Mouse (Mus musculus) CH12.LX (cell line): Measurements from ENCODE around the gene Fat1. TPM values are rescaled to one million over a fixed set of nuclear protein-coding genes. Genes with fewer than 3 reads are reported as not detected.
"Not testable (repeated sequence)": the region's sequence is repeated elsewhere in the genome, so short reads cannot be mapped to it uniquely, and the experiment has no call there.

Source experiments
- DNase-seq: peaks from one replicate; pipeline ENCODE4 v3.0.0-alpha.2; 2013; ENCODE audit errors: extremely low read depth
- H3K27ac ChIP-seq: 2 replicates; pipeline ENCODE4 v1.5.1; 2012; ENCODE audit warnings: low read depth, mild to moderate bottlenecking, control low read depth, moderate library complexity; ENCODE audit not compliant: insufficient read depth
- H3K27me3 ChIP-seq: replicated peaks from 2 replicates; pipeline ENCODE3; 2012; ENCODE audit warnings: inconsistent platforms
- H3K36me3 ChIP-seq, 2 experiments: replicated peaks in 1 of 2; 2 replicates each; pipeline versions ENCODE3 to v1.6.1; 2012; ENCODE audit warnings: inconsistent platforms in 1 of 2, low read length in 1 of 2, mild to moderate bottlenecking in 1 of 2, mixed read lengths in 1 of 2, moderate library complexity in 1 of 2; ENCODE audit not compliant: control insufficient read depth in 1 of 2, insufficient read depth in 1 of 2
- H3K4me1 ChIP-seq, 2 experiments: 2 replicates each; pipeline ENCODE4 v1.6.1; 2012; ENCODE audit warnings: inconsistent platforms in 1 of 2, moderate library complexity in 1 of 2; ENCODE audit not compliant: insufficient read depth in 2 of 2, control insufficient read depth in 1 of 2
- H3K4me2 ChIP-seq: 2 replicates; pipeline ENCODE4 v1.6.1; 2012; ENCODE audit warnings: low read depth, mild to moderate bottlenecking, control low read depth; ENCODE audit not compliant: poor library complexity, insufficient read depth, severe bottlenecking
- H3K4me3 ChIP-seq, 3 experiments: fragments of 150-350 bp in 1 of 3; sonication (generic) in 1 of 3; replicated peaks in 1 of 3; 2 replicates each; pipeline versions ENCODE3 to v1.5.1; 2011 to 2012; ENCODE audit warnings: low read depth in 2 of 3, low read length in 2 of 3, mild to moderate bottlenecking in 2 of 3, moderate library complexity in 2 of 3, control low read depth in 1 of 3, improper control_type of control experiment in 1 of 3, inconsistent platforms in 1 of 3, mixed read lengths in 1 of 3; ENCODE audit not compliant: poor library complexity in 1 of 3
- H3K79me2 ChIP-seq: replicated peaks from 2 replicates; pipeline ENCODE4 v1.6.1; 2012; ENCODE audit warnings: mild to moderate bottlenecking, moderate library complexity; ENCODE audit not compliant: control insufficient read depth, poor library complexity, insufficient read depth, severe bottlenecking; ENCODE audit errors: extremely low read depth
- H3K9ac ChIP-seq: 2 replicates; pipeline ENCODE4 v1.6.1; 2012; ENCODE audit warnings: low read depth, mild to moderate bottlenecking, control low read depth, moderate library complexity; ENCODE audit not compliant: insufficient read depth
- H3K9me3 ChIP-seq: replicated peaks from 2 replicates; pipeline ENCODE3; 2012; ENCODE audit warnings: low read length, inconsistent platforms, mixed read lengths
- BHLHE40 ChIP-seq: IDR thresholded peaks from 2 replicates; pipeline ENCODE4 v1.6.1; 2011; ENCODE audit warnings: mild to moderate bottlenecking, low read depth, low read length, improper control_type of control experiment
- CHD1 ChIP-seq: IDR thresholded peaks from 2 replicates; pipeline ENCODE4 v1.6.1; 2012; ENCODE audit warnings: low read depth, low read length, improper control_type of control experiment, inconsistent platforms
- E2F4 ChIP-seq: IDR thresholded peaks from 2 replicates; pipeline ENCODE4 v1.6.1; 2011; ENCODE audit warnings: low read depth, low read length, improper control_type of control experiment; ENCODE audit not compliant: insufficient replicate concordance
- ETS1 ChIP-seq: conservative IDR thresholded peaks from 2 replicates; pipeline ENCODE4 v1.6.1; 2012; ENCODE audit warnings: low read depth, mild to moderate bottlenecking, inconsistent platforms, low read length, improper control_type of control experiment, moderate library complexity
- GABPA ChIP-seq: IDR thresholded peaks from 2 replicates; pipeline ENCODE4 v1.6.1; 2012; ENCODE audit warnings: low read depth, low read length, improper control_type of control experiment, inconsistent platforms; ENCODE audit not compliant: insufficient replicate concordance
- HCFC1 ChIP-seq: IDR thresholded peaks from 2 replicates; pipeline ENCODE4 v1.6.1; 2012; ENCODE audit warnings: low read depth, mild to moderate bottlenecking, inconsistent platforms, low read length, improper control_type of control experiment
- IRF4 ChIP-seq: IDR thresholded peaks from 2 replicates; pipeline ENCODE4 v1.6.1; 2014; ENCODE audit warnings: low read depth, mild to moderate bottlenecking, inconsistent platforms, low read length, improper control_type of control experiment
- KAT2A ChIP-seq: IDR thresholded peaks from 2 replicates; pipeline ENCODE4 v1.6.1; 2012; ENCODE audit warnings: low read length, improper control_type of control experiment, inconsistent platforms; ENCODE audit not compliant: insufficient replicate concordance
- MAX ChIP-seq: IDR thresholded peaks from 2 replicates; pipeline ENCODE4 v1.6.1; 2011; ENCODE audit warnings: low read length, improper control_type of control experiment
- MAZ ChIP-seq: IDR thresholded peaks from 2 replicates; pipeline ENCODE4 v1.6.1; 2012; ENCODE audit warnings: low read depth, mild to moderate bottlenecking, inconsistent platforms, low read length, improper control_type of control experiment, moderate library complexity
- MXI1 ChIP-seq: IDR thresholded peaks from 2 replicates; pipeline ENCODE4 v1.6.1; 2011; ENCODE audit warnings: mild to moderate bottlenecking, low read depth, low read length, improper control_type of control experiment
- POLR2A ChIP-seq: IDR thresholded peaks from 2 replicates; pipeline ENCODE4 v1.6.1; 2011; ENCODE audit warnings: low read depth, mild to moderate bottlenecking, improper control_type of control experiment, low read length
- SIN3A ChIP-seq: IDR thresholded peaks from 2 replicates; pipeline ENCODE4 v1.6.1; 2012; ENCODE audit warnings: low read length, improper control_type of control experiment, inconsistent platforms
- SMC3 ChIP-seq: IDR thresholded peaks from 2 replicates; pipeline ENCODE4 v1.6.1; 2011; ENCODE audit warnings: low read depth, low read length, improper control_type of control experiment
- TBP ChIP-seq: conservative IDR thresholded peaks from 2 replicates; pipeline ENCODE4 v1.6.1; 2011; ENCODE audit warnings: low read depth, low read length, improper control_type of control experiment
- USF2 ChIP-seq: conservative IDR thresholded peaks from 2 replicates; pipeline ENCODE4 v1.6.1; 2011; ENCODE audit warnings: low read depth, low read length, improper control_type of control experiment
- ZC3H11A ChIP-seq: IDR thresholded peaks from 2 replicates; pipeline ENCODE4 v1.6.1; 2012; ENCODE audit warnings: low read depth, mild to moderate bottlenecking, inconsistent platforms, low read length, improper control_type of control experiment
- ZKSCAN1 ChIP-seq: IDR thresholded peaks from 2 replicates; pipeline ENCODE4 v1.6.1; 2012; ENCODE audit warnings: low read depth, inconsistent platforms, low read length, improper control_type of control experiment, borderline replicate concordance
- dilution Hi-C: fragments of 300-500 bp; cut with MboI; formaldehyde crosslinking; loops from 2 replicates; pipeline ENCODE4 v1.14.3; 2020; ENCODE audit warnings: low sequenced_read_pairs; ENCODE audit not compliant: extremely low pct_unique_long_range_greater_than_20kb, extremely low pct_ligation_motif_present
- in situ Hi-C: fragments of 300-500 bp; cut with MboI; formaldehyde crosslinking; loops from 3 replicates; pipeline ENCODE4 v1.14.3; 2019; ENCODE audit warnings: low sequenced_read_pairs, low pct_ligation_motif_present, low pct_unique_long_range_greater_than_20kb, mixed read lengths
- polyA plus RNA-seq: library from polyadenylated mRNA; unstranded; fragments of >175 nt; gene quantifications from 2 replicates; pipeline ENCODE4 v1.2.1, GENCODE M21; 2012; ENCODE audit warnings: low read depth; ENCODE audit not compliant: insufficient read length
- total RNA-seq, 2 experiments: library from RNA; depleted of rRNA; stranded (reverse); fragments of 300-350 nt in 1 of 2; fragments of >200 nt in 1 of 2; gene quantifications; 2 replicates each; pipeline ENCODE4 v1.2.3; 2012 to 2014

Fat1 gene
- total and polyA plus RNA-seq, 3 experiments = under 0.01 TPM; not detected in 2

DNA sequence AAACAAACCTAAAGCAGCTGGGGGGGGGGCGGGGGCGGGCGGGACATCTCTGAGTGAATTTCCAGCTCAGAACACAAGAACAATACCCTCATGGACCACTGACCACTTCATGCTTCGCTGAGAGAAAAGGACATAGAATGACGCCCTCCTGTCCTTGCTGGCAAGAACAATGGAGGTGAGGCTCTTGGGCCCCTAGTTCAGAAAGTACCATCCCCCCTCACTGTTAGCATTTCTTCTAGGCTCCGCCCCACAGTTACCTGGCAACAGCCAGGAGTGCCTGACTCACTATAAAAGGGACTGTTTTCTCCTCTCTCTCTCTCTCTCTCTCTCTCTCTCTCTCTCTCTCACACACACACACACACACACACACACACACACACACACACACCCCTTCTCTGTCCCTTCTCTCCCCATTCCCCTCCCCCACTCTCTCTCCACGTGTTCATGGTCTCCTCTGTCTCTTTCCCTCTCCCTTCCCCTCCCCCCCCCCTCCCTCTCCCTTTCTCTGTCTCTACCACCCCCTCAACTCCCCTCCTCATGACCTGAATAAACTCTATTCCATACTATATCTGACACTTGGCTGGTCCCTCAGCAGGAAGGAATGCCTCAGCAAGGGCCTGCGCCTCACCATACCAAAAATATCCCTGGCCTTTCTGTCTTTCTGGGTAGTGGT, 129.1 kb downstream of the Fat1 start:
- no peak overlapping the region for H3K9ac ChIP-seq
- dilution Hi-C loops = no loop called here
- TF ChIP-seq HCFC1 = no peak
- TF ChIP-seq MAX = no peak
- TF ChIP-seq MAZ = no peak
- TF ChIP-seq IRF4 = no peak
- TF ChIP-seq MXI1 = no peak
- TF ChIP-seq E2F4 = no peak
- no peak for TF ChIP-seq USF2
- no peak for TF ChIP-seq CHD1
- TF ChIP-seq POLR2A = no peak
- no peak for TF ChIP-seq SMC3
- TF ChIP-seq KAT2A = no peak
- TF ChIP-seq ZC3H11A = no peak
- TF ChIP-seq BHLHE40 = no peak
- TF ChIP-seq SIN3A = no peak
- no peak for TF ChIP-seq GABPA
- TF ChIP-seq ZKSCAN1 = no peak
- TF ChIP-seq TBP = no peak
- no peak for TF ChIP-seq ETS1
- no peaks in the 10 kb centered on the region for H3K36me3 ChIP-seq
- H3K27ac ChIP-seq = no peak overlapping the region
- H3K79me2 ChIP-seq = no peaks in the 10 kb centered on the region
- H3K4me3 ChIP-seq = no peak overlapping the region
- H3K4me1 ChIP-seq = no peaks in the 10 kb centered on the region
- in situ Hi-C loops = no loop called here
- no peak overlapping the region for H3K4me2 ChIP-seq
- DNase-seq = no peak
- no peaks in the 10 kb centered on the region for H3K27me3 ChIP-seq
- peaks cover 60% of the 10 kb centered on the region for H3K9me3 ChIP-seq

DNA sequence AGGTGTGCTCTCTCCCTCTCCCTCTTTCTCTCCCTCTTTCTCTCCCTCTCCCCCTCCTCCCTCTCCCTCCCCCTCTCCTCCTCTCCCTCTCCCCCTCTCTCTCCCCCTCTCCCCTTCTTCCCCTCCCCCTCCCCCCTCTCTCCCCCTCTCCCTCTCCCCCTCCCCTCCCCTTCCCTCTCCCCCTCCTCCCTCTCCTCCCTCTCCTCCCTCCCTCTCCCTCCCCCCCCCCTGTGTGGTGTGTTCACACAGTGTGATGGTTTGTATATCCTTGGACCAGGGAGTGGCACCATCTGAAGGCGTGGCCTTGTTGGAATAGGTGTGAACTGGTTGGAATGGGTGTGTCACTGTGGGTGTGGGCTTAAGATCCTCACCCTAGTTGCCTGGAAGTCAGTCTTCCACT, 130.1 kb downstream of the Fat1 start:
- H3K79me2 ChIP-seq, dilution Hi-C loops, in situ Hi-C loops, H3K4me2 ChIP-seq, H3K36me3 ChIP-seq, H3K27me3 ChIP-seq, H3K27ac ChIP-seq, H3K4me3 ChIP-seq, DNase-seq, H3K9ac ChIP-seq, H3K4me1 ChIP-seq: not testable (repeated sequence)
- peaks cover 66% of the 10 kb centered on the region for H3K9me3 ChIP-seq
